Mouse (Mus musculus) cerebellum, adult 2 months (tissue): ENCODE data around the gene Ncaph2.

Source experiments
- CTCF ChIP-seq: fragments of 200-500 bp; IDR thresholded peaks from 2 replicates; pipeline ENCODE4 v1.5.1; 2011; ENCODE audit warnings: low read depth, mild to moderate bottlenecking, control low read depth, low read length, moderate library complexity, borderline replicate concordance; ENCODE audit not compliant: insufficient read depth
- POLR2A ChIP-seq: fragments of 200-500 bp; IDR thresholded peaks from 2 replicates; pipeline ENCODE4 v1.6.1; 2011; ENCODE audit warnings: low read length, control low read depth, borderline replicate concordance; ENCODE audit not compliant: insufficient read depth

- TF ChIP-seq CTCF (no peak), POLR2A (no peak)
Observed at GRCm38 (mm10) chr15:89314107-89314506, 41.4 kb upstream of the Ncaph2 start.
